Mouse (Mus musculus): ENCODE results near the gene Cldn20.

GRCm38 (mm10) chr17:3547725-3548124 is 15.4 kb downstream of the Cldn20 start:
- TF ChIP-seq CTCF (IDR thresholded peaks at IDR 0.05; ENCODE audit: borderline replicate concordance, insufficient read depth, low read length) = no peak
- TF ChIP-seq POLR2A (IDR thresholded peaks at IDR 0.05; ENCODE audit: low read depth, low read length) = no peak
